Mouse (Mus musculus): Measurements from ENCODE around the gene Dlat. TPM values are rescaled to one million over a fixed set of nuclear protein-coding genes. Genes with fewer than 3 reads are reported as not detected.
A peak's percentile ranks its signal among the peaks of the same experiment; 100 is the strongest.

The Dlat gene
- polyA plus RNA-seq, 1 experiment from 2014 or later, result 43.9 TPM

DNA sequence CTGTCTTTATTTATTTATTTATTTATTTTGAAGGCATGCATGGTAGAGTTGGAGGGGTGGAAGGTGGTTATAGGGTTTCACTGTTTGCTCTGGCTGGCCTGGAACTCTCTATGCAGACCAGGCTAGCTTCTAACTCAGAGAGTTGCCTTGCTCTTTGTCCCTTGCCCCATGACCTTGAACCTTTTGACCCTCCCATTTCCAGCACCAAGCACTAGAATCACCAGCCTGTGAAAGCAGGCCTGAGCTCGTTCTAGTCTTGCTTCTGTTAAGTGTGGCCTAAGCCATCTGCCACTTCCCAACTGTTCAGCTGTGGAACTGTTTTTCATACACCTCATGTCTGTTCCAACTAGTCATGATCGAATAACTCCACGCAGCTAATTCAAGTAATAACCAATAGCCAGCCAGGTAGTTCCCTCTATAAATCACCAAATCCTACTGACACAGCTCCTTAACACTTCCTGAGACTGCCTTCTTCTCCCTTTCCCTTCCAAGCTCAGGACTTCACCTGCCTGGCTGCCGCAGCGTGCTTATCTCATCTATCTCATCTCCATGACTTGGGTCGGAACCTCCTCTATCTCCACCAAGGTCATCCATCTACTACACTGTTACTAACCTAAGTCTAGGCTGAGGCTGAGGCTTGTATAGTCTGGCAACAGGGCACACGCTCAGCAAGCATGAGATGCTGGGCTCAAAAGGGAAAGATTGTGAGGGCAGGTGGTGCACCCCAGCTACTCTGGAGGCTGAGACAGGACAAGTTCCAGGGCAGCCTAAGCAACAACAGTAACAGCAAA is 57.3 kb downstream of the Dlat start:
- no peaks in the 10 kb centered on the region for H3K9me3 ChIP-seq
- 90% methylated on average over 7 of the region's 7 CpGs for WGBS
- DNase-seq (ENCODE audit: low spot score), result no peak
- H3K27me3 ChIP-seq (ENCODE audit: insufficient read depth, poor library complexity, severe bottlenecking), result no peaks in the 10 kb centered on the region
- H3K27ac ChIP-seq, result 0 out of 2 replicates have a peak overlapping the region, but pooled peaks have one; percentile 16
- peak overlapping the region; percentile 91 for H3K4me3 ChIP-seq
- H3K36me3 ChIP-seq, result peaks cover 60% of the 10 kb centered on the region
- peaks cover 27% of the 10 kb centered on the region for H3K4me1 ChIP-seq (replicated peaks)

DNA sequence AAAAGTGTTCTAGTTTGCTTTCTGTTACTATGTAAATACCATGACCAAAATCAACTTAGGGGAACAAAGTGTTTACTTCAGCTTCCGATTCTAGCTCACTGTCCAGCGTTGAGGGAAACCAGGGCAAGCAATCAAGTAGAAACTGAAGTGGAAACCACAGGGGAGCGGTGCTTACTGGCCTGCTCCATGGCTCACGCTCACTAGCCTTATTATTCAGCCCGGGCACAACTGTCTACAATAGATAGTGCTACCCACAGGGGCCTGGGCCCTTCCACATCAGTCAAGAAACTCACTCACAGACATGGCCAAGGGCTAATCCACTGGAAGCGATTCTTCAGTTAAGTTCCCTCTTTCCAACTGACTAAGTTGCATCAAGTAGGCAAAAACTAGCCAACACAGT is 58.0 kb downstream of the Dlat start:
- H3K4me3 ChIP-seq, result no peak overlapping the region
- no peaks in the 10 kb centered on the region for H3K27me3 ChIP-seq (ENCODE audit: insufficient read depth, poor library complexity, severe bottlenecking)
- H3K36me3 ChIP-seq, result peaks cover 60% of the 10 kb centered on the region

DNA sequence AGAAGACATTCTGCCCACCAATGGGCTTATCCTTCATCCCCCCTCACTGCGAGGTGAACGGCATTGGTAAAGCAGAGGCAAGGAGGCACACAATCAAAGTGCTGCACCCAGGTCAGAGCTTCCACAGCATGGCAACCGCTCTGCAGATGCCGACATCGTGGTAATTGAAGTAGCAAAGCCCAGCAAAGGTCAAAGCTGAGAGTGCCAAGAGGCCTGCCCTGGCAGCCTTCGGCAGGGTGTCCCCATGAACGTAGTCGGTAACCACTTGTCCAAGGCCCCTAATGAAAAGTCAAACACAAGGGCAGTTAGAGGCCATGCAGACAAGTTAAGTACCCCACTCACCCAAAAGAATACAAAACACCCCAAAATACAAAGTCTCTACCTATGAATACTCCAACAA is 62.6 kb downstream of the Dlat start:
- peaks cover 66% of the 10 kb centered on the region for H3K36me3 ChIP-seq
- WGBS, result 93% methylated on average over 8 of the region's 8 CpGs
- no peak overlapping the region for H3K4me3 ChIP-seq
- DNase-seq (ENCODE audit: low spot score), result no peak
- no peaks in the 10 kb centered on the region for H3K27me3 ChIP-seq (ENCODE audit: insufficient read depth, poor library complexity, severe bottlenecking)
- H3K9me3 ChIP-seq, result no peaks in the 10 kb centered on the region
- H3K27ac ChIP-seq, result no peak overlapping the region
- peaks cover 6% of the 10 kb centered on the region for H3K4me1 ChIP-seq (replicated peaks)

More for the DNA sequence above, 58.0 kb downstream of the Dlat start:
- H3K9me3 ChIP-seq, result no peaks in the 10 kb centered on the region
- peaks cover 27% of the 10 kb centered on the region for H3K4me1 ChIP-seq (replicated peaks)
- WGBS, result 90% methylated on average over 6 of the region's 6 CpGs
- H3K27ac ChIP-seq, result no peak overlapping the region
- DNase-seq (ENCODE audit: low spot score), result no peak

DNA sequence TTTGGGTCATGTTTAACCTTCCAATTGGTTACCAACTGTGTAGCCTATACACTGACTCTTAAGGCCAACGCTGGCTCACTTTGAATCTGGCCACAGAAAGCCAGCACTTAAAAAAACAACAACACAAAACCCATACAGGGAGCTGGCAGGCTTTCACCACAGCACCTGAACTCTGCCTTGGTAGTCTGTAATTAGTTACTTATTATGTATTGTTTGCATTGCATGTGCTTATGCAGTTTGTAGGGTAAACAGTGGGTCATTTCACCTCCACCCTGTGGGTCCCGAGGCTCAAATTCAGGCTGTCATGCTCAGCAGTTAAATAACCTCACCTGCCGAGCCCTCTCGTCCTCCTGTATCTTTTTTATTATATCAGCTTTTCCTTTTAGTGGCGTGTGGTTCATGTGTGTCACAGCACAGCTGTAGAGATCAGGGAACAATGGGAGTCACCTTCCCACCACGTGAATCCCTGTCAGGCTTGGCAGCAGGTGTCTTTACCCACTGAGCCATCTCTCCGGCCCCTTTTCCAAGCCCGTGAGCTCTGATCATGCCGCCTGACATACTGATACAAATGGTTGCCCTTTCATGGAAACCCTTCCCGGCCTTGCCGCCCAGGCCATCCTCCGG is 64.7 kb downstream of the Dlat start:
- no peaks in the 10 kb centered on the region for H3K9me3 ChIP-seq
- H3K36me3 ChIP-seq, result peaks cover 55% of the 10 kb centered on the region
- 83% methylated on average over 12 of the region's 12 CpGs for WGBS
- no peaks in the 10 kb centered on the region for H3K4me1 ChIP-seq (replicated peaks)
- H3K27ac ChIP-seq, result no peak overlapping the region
- no peak for DNase-seq (ENCODE audit: low spot score)
- no peak overlapping the region for H3K4me3 ChIP-seq
- no peaks in the 10 kb centered on the region for H3K27me3 ChIP-seq (ENCODE audit: insufficient read depth, poor library complexity, severe bottlenecking)

DNA sequence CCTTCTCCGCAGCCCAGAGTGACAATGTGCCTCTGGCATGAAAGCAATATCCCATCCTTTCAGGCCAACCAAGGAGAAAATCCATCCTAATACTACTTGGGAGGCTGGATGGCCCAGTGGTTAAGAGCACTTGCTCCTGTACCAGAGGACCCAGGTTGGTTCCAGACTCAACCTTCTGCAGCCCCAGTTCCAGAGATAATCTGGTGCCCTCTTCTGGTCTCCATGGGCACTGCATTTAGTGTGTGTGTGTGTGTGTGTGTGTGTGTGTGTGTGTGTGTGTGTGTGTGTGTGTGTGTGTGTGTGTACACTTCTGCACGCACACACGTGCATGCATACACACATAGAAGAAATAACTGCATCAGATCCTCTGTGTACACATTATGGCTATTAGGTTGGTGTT is 66.0 kb downstream of the Dlat start:
- peak; percentile 22 for DNase-seq (ENCODE audit: low spot score)
- H3K4me3 ChIP-seq, result no peak overlapping the region
- H3K27ac ChIP-seq, result no peak overlapping the region
- H3K9me3 ChIP-seq, result no peaks in the 10 kb centered on the region
- WGBS, result 78% methylated on average over 3 of the region's 3 CpGs
- H3K4me1 ChIP-seq (replicated peaks), result no peaks in the 10 kb centered on the region
- H3K27me3 ChIP-seq (ENCODE audit: insufficient read depth, poor library complexity, severe bottlenecking), result no peaks in the 10 kb centered on the region
- H3K36me3 ChIP-seq, result peaks cover 41% of the 10 kb centered on the region

DNA sequence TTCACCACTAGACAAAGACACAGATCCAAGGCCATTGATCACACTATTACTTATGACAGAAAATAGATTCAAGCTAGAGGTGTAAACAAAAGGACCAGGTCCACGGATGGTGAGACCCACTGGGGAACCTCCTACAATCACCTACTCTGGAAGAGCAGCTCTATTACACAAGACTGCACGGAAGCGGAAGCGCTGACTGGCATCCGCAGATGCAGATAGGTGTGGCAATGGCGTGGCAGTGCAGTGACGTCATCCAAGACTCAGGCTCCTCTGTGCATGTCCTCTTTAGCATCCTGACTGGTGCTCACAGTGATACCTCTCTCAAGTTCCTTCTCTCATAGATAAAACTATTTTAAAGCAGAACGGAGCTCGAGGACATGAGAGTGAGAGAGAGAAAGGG is 66.6 kb downstream of the Dlat start:
- no peak overlapping the region for H3K27ac ChIP-seq
- no peak for DNase-seq (ENCODE audit: low spot score)
- 92% methylated on average over 9 of the region's 9 CpGs for WGBS
- no peaks in the 10 kb centered on the region for H3K27me3 ChIP-seq (ENCODE audit: insufficient read depth, poor library complexity, severe bottlenecking)
- no peaks in the 10 kb centered on the region for H3K4me1 ChIP-seq (replicated peaks)
- peaks cover 35% of the 10 kb centered on the region for H3K36me3 ChIP-seq
- no peak overlapping the region for H3K4me3 ChIP-seq
- no peaks in the 10 kb centered on the region for H3K9me3 ChIP-seq

DNA sequence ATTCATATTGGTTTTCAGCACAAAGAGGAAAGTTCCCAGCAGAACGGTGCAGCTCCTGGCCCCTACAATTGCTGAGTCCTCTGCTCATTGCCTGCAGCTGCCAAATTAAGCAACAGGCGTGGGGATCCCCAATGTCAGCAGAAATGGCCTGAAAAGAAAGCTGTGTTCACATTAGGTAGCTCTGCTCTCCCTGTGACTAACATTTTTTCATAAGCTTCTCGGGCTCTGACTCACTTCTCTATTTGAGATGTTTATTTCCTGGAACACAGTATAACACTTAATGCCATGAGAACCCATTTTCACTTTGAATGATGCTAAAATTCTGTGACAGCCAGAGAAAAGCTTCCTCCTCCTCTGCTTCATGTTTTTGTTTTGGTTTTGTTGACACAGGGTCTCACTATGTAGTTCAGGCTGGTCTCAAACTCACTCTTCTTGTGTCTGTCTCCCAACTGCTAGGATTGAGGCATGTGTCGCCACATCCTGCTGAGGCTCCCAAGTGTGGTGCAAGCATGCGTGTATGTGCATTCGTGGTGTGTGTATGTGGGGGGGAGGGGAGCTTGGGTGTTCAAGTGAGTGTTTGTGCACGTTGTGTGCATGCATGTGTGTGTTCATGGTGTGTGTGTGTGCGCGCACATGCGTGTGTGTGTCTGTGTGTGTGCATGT is 68.6 kb downstream of the Dlat start:
- H3K27me3 ChIP-seq (ENCODE audit: insufficient read depth, poor library complexity, severe bottlenecking), result no peaks in the 10 kb centered on the region
- WGBS, result 83% methylated on average over 10 of the region's 10 CpGs
- no peaks in the 10 kb centered on the region for H3K9me3 ChIP-seq
- no peaks in the 10 kb centered on the region for H3K4me1 ChIP-seq (replicated peaks)
- no peak overlapping the region for H3K27ac ChIP-seq
- H3K4me3 ChIP-seq, result no peak overlapping the region
- DNase-seq (ENCODE audit: low spot score), result no peak
- H3K36me3 ChIP-seq, result peaks cover 16% of the 10 kb centered on the region

DNA sequence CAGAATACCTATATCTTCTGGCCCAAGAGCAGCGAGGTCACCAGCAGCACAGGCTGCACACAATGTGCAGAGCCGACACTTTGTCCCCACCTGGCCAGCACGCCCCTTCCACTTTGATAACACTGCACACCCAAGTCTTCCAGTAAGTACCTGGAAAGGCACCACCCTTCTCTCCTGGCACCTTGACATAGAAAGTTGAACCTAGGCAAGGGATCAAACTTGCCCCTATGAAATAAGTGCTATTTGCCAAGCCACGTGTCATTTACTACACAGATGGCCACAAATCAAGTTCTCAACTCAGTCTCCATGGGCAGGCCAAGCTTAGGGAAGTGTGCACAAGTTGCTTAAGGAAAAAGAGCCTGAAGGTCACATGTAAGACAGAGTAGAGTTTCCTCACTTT is 72.6 kb downstream of the Dlat start:
- WGBS, result 71% methylated on average over 4 of the region's 4 CpGs
- Histone ChIP-seq H3K27ac (no peak overlapping the region), H3K36me3 (no peaks in the 10 kb centered on the region), H3K27me3 (ENCODE audit: insufficient read depth, poor library complexity, severe bottlenecking) (no peaks in the 10 kb centered on the region), H3K4me1 (replicated peaks) (no peaks in the 10 kb centered on the region), H3K9me3 (no peaks in the 10 kb centered on the region), H3K4me3 (no peak overlapping the region)
- DNase-seq (ENCODE audit: low spot score), result no peak

DNA sequence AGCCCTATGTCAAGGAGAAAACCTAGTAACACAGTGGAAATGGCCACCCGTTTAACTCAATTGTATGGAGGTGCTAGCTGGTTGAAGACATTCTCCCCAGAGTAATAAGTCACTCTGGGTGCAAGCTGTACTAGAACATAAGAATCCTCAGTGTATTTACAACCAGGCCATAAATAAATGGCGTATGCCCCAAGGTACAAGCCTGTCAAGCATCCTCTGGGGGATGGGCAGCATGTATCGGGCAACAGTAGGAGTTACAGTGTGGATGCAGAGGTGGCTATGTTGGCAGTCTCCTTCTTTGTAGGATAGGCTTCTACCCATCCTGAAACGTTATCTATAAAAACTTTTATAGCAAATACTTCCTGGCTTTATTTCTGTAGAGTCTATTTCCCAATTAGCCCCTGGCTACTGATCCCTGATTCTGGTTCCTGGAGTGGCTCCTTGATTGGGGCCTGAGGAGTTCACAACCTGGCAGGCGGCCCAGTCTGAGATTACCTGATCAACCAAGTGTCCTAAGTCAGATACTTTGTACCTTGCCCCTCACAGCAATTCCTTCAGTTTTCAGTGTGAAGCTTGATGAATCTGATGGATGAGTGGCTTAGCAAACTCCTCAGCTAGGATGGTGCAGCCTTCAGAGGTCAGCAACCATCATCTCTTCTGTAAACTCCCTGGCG is 74.3 kb downstream of the Dlat start:
- Histone ChIP-seq H3K27me3 (ENCODE audit: insufficient read depth, poor library complexity, severe bottlenecking) (no peaks in the 10 kb centered on the region), H3K9me3 (no peaks in the 10 kb centered on the region), H3K36me3 (no peaks in the 10 kb centered on the region), H3K27ac (no peak overlapping the region), H3K4me3 (no peak overlapping the region), H3K4me1 (replicated peaks) (no peaks in the 10 kb centered on the region)
- DNase-seq (ENCODE audit: low spot score), result no peak
- WGBS, result 82% methylated on average over 6 of the region's 6 CpGs

Other genes with a start within 250 kb of the Dlat start
- 1.0 and 1.2 TPM in 2 replicates for gene Plet1, start 165.3 kb downstream of the Dlat start, polyA plus RNA-seq (2016; fragmentation: Nextera tagmentation; extraction: Ambion mirVana)
- gene Pts, start 131.1 kb downstream of the Dlat start, polyA plus RNA-seq (2016; fragmentation: Nextera tagmentation; extraction: Ambion mirVana), result 82.4 and 93.7 TPM in 2 replicates
- gene Il18, start 105.0 kb downstream of the Dlat start, polyA plus RNA-seq (2016; fragmentation: Nextera tagmentation; extraction: Ambion mirVana), result 2.8 and 5.9 TPM in 2 replicates
- gene Bco2, start 104.6 kb downstream of the Dlat start, polyA plus RNA-seq (2016; fragmentation: Nextera tagmentation; extraction: Ambion mirVana), result 0.10 and 0.18 TPM in 2 replicates
- gene Tex12, start 98.5 kb downstream of the Dlat start, polyA plus RNA-seq (2016; fragmentation: Nextera tagmentation; extraction: Ambion mirVana), result 0.21 TPM in 1 of 2 replicates, not detected in the other
- 272 and 320 TPM in 2 replicates for gene Sdhd, start 56.0 kb downstream of the Dlat start, polyA plus RNA-seq (2016; fragmentation: Nextera tagmentation; extraction: Ambion mirVana)
- 317 and 357 TPM in 2 replicates for gene Timm8b, start 55.9 kb downstream of the Dlat start, polyA plus RNA-seq (2016; fragmentation: Nextera tagmentation; extraction: Ambion mirVana)
- gene Pih1d2, start 42.5 kb downstream of the Dlat start, polyA plus RNA-seq (2016; fragmentation: Nextera tagmentation; extraction: Ambion mirVana), result 9.4 and 9.6 TPM in 2 replicates
- 19.0 and 21.4 TPM in 2 replicates for gene Nkapd1, start 42.3 kb downstream of the Dlat start, polyA plus RNA-seq (2016; fragmentation: Nextera tagmentation; extraction: Ambion mirVana)
- 21.4 and 21.8 TPM in 2 replicates for gene Dixdc1, start 79.7 kb upstream of the Dlat start, polyA plus RNA-seq (2016; fragmentation: Nextera tagmentation; extraction: Ambion mirVana)
- gene 2310030G06Rik, start 86.8 kb upstream of the Dlat start, polyA plus RNA-seq (2016; fragmentation: Nextera tagmentation; extraction: Ambion mirVana), result 1.5 and 2.5 TPM in 2 replicates
- gene Cryab, start 91.5 kb upstream of the Dlat start, polyA plus RNA-seq (2016; fragmentation: Nextera tagmentation; extraction: Ambion mirVana), result 6.6 and 7.5 TPM in 2 replicates
- gene Hspb2, start 92.6 kb upstream of the Dlat start, polyA plus RNA-seq (2016; fragmentation: Nextera tagmentation; extraction: Ambion mirVana), result 0.65 and 0.71 TPM in 2 replicates
- gene Fdxacb1, start 108.5 kb upstream of the Dlat start, polyA plus RNA-seq (2016; fragmentation: Nextera tagmentation; extraction: Ambion mirVana), result 11.4 and 13.5 TPM in 2 replicates
- 40.0 and 42.5 TPM in 2 replicates for gene Alg9, start 115.2 kb upstream of the Dlat start, polyA plus RNA-seq (2016; fragmentation: Nextera tagmentation; extraction: Ambion mirVana)
- gene 1110032A03Rik, start 115.7 kb upstream of the Dlat start, polyA plus RNA-seq (2016; fragmentation: Nextera tagmentation; extraction: Ambion mirVana), result 30.0 and 39.2 TPM in 2 replicates
- gene Ppp2r1b, start 185.5 kb upstream of the Dlat start, polyA plus RNA-seq (2016; fragmentation: Nextera tagmentation; extraction: Ambion mirVana), result 120 and 147 TPM in 2 replicates

All from hindbrain, embryonic 10.5 days (tissue).